Mouse (Mus musculus): Measurements from ENCODE around the gene Drd4.

The Drd4 gene

DNA sequence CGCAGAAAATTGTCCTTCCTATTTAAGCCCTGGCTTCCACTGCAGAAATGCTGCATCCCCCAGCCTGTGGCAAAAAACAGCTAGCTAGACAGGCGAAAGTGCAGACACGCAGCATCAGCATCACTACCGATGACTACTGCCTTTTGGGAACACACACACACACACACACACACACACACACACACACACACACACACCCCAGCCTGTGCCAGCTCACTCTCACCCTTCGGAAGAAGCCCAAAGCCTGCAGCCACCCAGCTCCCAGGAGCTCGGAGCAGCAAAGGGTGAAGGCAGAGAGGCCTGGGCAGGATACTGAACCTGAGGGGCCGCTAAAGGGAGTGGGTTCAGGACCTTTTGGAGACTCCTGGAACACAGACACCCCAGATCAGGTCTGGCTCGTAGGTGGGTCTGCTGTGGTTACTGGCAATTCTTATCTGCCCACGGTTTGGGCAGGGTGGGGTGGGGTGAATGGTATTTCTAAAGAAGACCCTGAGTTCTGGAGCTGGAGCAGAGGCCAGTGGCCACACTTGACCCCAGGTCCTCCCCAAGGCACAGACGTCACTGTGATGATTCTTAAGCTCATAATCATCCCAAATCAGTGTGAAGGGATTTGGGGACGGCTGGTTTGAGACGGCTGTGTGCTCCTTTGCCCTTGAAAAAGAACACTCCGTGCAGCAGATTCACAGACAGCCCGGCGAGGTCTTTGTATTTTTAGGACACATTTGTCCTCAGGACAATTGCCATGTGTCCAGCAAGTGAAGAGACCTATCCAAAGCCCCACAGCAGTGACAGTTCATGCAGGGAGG, 980 bp downstream of the Drd4 start:
- DNase-seq (ENCODE audit: low spot score in 2 of 2), result no peak

DNA sequence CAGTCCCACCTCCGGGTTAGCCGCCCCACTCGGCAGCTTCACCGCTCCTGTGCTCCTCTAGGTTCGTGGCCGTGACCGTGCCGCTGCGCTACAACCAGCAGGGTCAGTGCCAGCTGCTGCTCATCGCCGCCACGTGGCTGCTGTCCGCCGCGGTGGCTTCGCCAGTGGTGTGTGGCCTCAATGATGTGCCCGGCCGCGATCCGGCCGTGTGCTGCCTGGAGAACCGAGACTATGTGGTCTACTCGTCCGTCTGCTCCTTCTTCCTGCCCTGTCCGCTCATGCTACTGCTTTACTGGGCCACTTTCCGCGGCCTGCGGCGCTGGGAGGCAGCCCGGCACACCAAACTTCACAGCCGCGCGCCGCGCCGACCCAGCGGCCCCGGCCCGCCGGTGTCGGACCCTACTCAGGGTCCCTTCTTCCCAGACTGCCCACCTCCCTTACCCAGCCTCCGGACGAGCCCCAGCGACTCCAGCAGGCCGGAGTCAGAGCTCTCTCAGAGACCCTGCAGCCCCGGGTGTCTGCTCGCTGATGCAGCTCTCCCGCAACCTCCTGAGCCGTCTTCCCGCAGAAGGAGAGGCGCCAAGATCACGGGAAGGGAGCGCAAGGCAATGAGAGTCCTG, 2.2 kb downstream of the Drd4 start:
- no peak for DNase-seq (ENCODE audit: low spot score in 2 of 2)

DNA sequence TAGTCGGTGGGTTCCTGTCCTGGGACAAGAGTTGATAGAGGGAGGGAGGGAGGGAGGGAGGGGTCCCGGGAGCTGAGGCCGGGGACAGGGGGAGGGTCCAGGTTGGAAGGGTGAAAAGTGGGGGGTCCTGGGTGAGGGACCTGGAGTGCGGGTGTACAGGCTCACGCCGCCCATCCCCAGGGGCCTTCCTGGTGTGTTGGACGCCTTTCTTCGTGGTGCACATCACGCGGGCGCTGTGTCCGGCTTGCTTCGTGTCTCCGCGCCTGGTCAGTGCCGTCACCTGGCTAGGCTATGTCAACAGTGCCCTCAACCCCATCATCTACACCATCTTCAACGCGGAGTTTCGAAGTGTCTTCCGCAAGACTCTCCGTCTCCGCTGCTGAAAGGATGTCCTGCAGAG, 2.7 kb downstream of the Drd4 start:
- no peak for DNase-seq (ENCODE audit: low spot score in 2 of 2)

DNA sequence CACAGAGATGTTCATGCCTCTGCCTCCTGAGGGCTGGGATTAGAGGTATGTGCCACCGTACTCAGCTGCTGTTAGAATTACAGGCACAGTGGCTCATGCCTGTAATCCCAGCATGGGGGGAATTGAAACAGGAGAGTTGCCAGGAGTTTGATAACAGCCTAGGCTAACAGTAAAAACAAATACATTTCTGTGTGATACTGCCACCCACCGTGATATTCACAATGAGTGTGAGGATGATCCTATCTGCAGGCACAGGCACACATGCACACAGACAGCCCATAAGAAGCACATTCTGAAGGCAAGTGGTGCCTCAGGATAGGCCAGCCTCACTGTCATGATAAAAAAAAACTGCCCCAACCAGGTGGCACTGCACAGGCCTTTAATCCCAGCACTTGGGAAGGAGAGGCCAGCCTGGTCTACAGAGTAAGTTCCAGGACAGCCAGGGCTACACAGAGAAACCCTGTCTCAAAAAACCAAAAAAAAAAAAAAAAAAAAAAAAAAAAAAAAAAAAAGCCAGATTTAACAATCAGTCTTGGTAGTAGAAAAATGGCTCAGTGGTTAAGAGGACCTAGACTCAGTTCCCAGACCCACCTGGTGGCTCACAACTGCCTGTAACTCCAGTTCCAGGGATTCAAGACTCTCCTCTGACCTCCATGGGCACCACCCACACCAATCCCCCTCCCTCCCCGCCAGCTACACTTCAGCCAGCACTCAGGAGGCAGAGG, 6.3 kb downstream of the Drd4 start:
- DNase-seq (ENCODE audit: low spot score in 2 of 2), result no peak

DNA sequence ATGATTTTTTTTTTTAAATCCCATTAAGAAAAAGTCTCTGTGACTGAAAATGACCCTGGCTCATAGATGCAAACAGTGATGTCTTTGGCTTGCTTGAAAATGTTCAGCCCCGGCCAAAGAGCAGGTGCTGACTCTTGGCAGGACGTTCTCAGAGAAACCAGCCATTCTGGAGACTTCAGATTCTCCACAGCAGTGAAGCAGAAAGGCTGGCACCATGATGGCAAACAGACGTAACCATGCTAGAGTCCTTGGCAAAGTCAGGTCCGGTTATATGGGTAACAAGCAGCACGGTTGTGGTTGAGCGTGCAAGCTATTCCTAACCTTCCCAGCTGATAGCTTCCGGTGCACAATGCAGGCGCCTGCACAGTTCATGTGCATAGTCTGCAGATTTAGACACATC, 7.4 kb downstream of the Drd4 start:
- no peak for DNase-seq (ENCODE audit: low spot score in 2 of 2)

DNA sequence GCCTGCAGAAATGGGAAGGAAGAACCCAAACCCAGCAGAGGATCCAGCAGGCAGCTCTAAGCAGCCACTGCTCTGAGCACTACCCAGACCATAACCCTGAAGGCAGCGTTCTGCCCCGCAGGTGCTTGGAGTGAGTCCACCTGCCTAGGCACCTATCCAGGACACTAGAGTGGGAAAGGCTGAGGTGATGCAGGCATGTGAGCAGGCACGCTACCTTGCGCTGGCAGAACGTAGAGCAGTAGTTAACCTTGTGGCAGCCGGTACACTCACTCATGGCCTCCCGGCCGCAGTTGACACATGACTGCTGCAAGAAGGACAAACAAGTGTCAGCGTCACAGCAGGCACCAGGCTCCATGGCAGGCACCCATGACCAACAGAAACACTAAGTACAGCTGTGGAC, 9.6 kb downstream of the Drd4 start:
- no peak for DNase-seq (ENCODE audit: low spot score in 2 of 2)

DNA sequence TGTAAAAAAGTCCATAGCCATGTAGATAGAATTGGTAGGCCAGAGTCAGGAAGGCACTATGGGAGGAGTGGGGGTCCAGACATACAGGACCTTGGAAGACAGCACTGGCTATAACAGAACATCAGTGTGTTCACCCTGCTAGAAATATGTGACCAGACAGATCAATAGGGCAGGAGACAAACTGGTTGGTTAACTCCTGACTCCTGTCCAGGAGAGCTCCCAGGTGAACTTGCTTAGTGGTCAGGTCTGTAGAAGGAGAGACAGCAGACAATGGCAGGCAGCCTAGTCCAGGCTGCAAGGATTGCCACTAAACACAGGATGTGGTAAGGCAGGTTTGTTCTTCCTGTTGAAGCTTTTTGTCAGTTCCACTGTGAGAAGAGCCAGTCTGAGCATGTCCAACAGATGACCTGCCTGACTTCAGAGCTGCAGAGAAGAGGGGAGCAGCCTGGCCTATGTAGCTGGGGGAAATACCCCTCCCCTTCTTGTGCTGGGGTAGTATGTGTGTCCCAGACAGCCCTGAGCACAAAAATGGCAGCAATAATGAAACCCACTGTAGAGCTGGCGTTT, 11.0 kb downstream of the Drd4 start:
- DNase-seq (ENCODE audit: low spot score in 2 of 2), result no peak

DNA sequence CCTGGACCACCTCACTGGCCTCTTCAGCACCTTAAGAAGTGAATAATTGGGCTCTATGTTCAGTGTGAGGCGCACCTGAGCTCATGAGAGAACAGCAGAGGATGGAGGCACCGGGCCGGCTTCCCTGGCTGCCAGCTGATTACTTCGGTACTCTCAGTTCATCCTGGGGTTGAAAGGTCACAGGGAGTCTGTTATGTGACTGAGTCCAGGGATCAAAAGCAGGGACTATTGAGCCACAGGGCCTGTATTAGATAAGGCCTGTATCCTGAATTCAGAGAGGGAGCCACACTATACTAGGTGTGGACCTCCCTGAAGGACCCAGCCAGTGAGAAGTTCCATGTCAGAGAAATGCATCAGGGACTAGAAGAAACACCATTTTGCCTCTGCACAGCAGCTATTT, 12.7 kb downstream of the Drd4 start:
- no peak for DNase-seq (ENCODE audit: low spot score in 2 of 2)

DNA sequence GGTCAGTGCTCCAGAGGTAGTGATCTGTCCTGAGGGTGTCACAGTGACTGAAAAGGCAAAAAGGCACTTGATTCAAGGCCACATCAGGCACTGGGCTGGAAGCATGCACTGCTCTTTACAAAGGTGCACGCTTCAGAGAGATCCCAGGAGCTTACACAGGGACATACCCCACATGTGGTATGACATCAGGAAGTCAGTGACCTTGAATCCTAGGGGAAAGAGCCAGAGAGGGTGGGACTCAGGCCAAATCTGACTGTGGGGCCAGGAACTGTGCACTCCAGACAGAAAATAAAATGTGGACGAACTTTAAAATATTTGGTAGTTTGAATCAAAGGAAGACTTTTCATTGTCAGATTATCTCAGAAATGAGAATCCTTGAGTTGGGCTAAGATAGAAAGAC, 22.6 kb downstream of the Drd4 start:
- DNase-seq (ENCODE audit: low spot score in 2 of 2), result no peak

DNA sequence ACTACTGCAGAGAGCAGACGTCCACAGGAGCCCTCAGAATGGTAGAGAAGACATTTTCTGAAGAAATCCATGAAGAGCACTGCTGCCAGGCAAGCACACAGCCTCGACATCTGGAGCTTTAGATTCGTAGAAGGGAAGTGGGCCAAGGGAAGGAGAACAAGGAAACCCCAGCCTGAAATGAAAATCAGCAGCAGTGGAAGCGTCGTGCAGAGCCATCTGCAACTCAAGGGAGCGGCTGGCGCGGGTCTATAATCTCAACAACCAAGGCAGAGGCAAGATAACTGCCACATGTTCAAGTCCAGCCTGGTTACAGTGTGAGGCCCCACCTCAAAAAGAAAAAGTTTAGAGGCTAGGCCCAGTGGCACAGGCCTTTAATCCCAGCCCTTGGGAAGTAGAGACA, 23.3 kb downstream of the Drd4 start:
- DNase-seq (ENCODE audit: low spot score in 2 of 2), result peak in 1 of 2 experiments; percentile 32

DNA sequence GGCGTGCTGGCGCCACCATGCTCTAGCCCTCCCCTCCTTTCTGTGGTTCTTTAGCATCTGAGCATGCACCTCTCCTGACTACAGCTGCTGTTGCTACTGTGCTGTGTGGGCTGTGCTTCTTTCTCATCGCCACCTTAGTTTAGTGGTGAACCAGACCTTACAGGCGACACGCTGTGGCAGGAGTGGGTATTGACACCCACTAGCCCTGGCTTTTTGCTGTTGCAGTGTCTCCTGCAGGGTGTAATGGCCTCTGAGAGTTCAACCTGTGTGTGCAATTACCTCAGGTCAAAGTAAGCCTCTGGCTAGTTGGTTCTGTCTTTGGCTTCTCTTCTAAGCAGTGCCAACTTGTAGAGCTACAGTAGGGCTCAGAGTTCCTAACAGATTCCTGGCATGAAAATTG, 24.2 kb downstream of the Drd4 start:
- DNase-seq (ENCODE audit: low spot score in 2 of 2), result peak in 1 of 2 experiments; percentile 56

DNA sequence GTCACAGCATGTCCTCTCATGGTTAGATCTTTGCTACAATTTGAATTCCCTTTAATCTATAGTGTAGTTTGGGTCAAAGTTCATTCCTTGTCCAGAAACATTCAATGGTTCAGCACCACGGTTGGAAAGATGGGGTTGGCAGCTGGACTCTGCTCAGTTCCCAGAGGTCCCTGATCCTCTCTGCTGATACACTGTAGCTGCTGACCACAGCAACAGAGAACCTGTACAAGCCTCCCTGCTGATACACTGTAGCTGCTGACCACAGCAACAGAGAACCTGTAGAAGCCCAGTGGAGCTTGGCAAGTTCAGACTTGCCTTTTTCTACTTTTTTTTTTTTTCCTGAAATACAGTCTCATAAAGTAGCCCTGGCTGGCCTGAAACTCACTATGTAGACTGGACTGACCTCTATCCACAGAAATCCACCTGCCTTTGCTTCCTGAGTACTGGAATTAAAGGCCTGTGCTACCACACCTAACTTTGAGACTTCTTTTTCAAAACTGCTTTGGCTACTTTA, 25.9 kb downstream of the Drd4 start:
- no peak for DNase-seq (ENCODE audit: low spot score in 2 of 2)

DNA sequence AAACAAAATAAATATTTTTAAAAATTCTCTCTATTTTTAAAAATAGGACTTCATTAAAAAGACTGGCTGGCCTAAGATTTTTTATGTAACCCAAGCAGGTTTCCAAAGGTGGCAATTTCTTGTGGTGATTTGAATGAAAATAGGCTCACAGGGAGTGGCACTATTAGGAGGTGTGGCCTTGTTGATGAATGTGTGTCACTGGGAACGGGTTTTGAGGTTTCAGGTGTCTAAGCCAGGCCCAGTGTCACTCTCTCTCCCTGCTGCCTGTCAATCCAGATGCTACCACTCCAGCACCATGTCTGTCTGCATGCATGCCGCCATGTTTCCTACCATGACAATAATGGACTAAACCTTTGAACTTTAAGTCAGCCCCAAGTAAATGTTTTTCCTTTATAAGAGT, 27.6 kb downstream of the Drd4 start:
- no peak for DNase-seq (ENCODE audit: low spot score in 2 of 2)

DNA sequence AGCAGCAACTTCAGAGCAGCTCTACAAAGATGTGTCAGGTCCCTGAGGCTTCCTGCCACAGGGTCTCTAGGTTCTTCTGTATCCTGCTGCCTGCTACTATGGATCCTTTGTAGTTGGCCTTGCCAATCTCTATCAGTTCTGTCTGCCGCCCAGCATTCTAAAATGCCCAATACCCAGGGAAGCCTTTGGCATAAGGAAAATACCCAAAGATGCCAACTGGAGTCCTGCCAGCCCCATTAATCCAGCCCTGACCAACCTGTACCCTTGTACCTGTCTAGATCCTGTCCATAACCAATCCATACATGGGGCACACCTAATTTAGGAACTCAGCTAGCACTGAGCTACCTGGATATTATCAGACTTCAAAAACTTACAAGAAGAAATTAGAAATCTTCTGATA, 32.9 kb downstream of the Drd4 start:
- no peak for DNase-seq (ENCODE audit: low spot score in 2 of 2)

DNA sequence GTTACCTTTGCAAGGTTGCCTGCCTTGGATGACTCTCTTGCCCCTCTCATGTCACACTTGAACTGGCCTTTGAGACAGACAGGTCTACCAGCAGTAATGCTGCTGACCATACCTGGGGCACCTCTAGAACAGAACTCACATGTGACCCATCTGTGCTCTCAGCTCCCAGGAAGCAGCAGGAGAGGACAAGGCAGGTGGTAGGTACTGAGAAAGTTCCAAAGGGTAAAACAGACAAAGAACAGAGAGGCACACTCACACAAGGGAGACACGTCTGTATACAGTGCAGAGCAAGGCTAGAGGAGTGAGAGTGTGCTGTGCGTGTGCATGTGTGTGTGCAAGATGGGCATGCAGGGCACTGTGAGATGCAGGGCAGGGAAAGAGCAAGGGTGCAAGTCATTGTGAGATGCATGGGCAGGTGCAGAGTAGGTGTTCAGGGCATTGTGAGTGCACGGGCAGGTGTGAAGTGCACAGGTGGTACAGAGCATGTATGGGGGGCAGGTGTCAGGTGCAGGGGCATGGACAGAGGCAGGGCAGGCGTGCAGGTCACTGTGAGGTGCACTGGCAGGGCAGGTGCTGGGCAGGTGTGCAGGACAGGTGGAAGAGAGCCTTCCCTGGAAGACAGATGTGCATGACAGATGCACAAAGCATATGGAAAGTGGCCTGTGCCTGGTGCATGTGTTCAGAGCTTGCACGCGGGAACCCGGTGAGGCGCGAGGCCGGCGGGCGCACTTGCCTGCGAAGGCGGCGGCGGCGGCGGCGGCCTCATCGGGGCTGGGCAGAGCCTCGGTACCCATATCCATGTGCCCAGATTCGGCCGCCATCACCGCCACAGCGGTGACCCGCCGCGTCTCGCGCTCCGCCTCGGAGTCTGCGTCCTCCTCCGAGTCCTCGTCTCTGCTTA, 35.0 kb downstream of the Drd4 start:
- DNase-seq (ENCODE audit: low spot score in 2 of 2), result peak in 1 of 2 experiments; percentile 22

DNA sequence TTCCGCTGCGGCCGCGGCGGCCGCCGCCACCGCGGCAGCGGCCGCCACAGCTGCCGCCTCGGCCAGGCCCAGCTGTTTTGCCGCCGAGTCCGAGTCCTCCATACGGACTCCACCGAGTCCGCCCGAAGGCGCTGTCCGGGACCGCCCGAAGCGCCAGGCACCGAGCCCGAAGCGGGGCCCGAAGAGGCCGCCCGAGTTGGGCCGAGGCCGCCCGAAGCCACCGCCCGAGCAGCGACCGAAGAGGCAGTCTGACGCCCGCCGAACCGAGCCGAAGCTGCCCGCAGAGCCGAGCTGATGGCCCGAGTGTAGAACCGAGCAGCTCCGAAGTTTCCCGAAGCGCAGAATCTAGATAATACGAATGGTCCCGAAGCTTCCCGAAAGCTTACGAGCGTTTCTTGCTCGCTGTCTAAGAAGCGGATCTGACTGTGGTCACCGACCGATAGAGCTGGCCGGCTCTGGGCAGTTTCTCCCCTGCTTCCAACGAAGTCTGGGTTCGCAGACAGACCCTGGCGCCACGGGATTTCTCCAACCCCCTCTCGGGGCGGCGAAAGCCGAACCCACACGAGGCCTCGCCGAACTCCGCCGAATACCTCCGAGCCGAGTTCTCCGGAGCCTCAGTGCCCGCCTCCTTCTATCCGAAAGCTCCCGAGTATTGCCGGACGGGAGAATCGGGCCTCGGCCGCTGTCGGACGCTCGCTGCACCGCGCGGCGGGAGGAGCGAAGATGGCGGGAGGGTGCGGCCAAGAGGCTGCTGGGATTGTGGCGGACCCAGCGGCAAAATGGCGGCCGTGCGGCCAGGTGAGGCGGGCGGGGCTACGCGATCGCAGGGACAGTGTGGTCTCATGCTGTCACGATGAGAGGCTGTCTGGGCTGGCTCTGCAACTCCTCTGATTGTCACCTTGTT, 35.9 kb downstream of the Drd4 start, which contains the start of the genes Deaf1 and Tmem80:
Gene Deaf1 (minus strand): TSS at position 222 of the 904 bp plus-strand sequence.
Gene Tmem80 (plus strand): TSS at position 271 of the 904 bp plus-strand sequence.
- peak; percentile 98 to 100 for DNase-seq (ENCODE audit: low spot score in 2 of 2)

DNA sequence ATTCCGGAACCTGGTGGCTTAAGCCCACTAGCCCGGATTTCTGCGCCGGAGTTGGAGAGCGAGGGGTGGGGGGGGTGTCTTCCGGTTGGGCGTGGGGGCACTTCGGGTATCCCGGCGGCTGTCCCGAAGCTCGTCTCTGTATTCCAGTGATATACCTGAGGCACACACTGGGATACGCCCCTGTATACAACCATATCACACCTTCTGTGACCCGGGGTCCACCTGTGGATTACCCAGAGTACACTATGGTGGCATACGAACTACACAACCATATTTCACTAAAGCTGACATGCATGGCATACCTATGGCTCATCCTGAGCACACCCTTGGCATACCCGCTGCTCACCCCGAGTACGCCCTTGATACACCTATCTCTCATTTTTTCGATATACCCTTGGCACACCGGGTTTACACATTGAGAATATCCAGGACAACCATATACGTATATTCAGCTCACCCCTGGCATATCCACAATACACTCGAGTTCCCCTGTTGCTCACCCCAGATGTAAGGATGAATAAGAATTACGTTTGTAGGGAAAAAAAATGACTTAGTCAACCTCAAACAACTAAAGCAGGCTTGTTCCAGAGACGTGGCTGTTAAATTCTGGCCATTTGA, 36.7 kb downstream of the Drd4 start:
- DNase-seq (ENCODE audit: low spot score in 2 of 2), result no peak

DNA sequence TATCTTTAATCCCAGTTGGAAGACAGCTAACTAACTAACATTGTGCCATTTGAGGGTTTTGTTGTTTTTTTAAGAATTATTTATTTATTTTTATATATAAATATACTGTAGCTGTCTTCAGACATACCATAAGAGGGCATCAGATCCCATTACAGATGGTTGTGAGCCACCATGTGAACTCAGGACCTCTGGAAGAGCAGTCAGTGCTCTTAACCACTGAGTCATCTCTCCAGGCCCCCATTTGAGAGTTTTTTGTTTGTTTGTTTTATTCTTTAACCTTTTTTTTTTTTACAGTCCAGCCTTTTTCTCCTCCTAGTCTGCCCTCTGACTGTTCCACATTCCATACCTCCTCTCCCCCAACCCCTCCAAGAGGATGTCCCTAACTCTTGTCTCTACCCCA, 38.9 kb downstream of the Drd4 start:
- DNase-seq (ENCODE audit: low spot score in 2 of 2), result no peak

DNA sequence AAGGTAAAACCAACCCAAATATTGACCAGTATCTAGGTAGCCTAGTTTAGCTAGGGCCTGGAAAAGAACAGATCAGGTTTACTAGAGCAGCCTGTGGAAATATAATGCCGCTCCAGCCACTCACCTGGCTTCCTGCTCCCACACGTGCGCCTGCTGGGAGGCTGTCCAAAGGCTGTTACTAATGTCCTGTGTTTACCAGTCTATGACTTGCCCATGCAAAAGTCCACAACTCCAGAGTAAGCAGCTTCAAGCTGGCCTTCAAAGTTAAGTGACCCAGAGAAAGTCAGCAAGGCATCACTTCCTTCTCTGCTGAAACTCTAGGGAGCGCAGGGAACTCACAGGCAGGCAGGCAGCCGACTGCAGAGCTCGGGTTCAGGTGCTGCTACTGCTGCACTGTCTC, 40.2 kb downstream of the Drd4 start:
- no peak for DNase-seq (ENCODE audit: low spot score in 2 of 2)
